Mouse (Mus musculus) limb, embryonic 15.5 days (tissue): Measurements from ENCODE around the gene Nrg4. TPM values are rescaled to one million over a fixed set of nuclear protein-coding genes. Genes with fewer than 3 reads are reported as not detected.

Source experiments
- ATAC-seq: fragments of 200-750 bp; cut with Nextera tagmentation; 2 replicates; pipeline ENCODE4 v1.8.0; 2017; ENCODE audit warnings: low read depth, moderate TSS enrichment; ENCODE audit not compliant: insufficient number of reproducible peaks, low FRiP score, low TSS enrichment
- H3K27ac ChIP-seq: fragments of 300-500 bp; sonication (generic); 2 replicates; pipeline ENCODE4 v1.5.1; 2015; ENCODE audit warnings: moderate library complexity, mild to moderate bottlenecking, inconsistent platforms
- H3K27me3 ChIP-seq: fragments of 300-500 bp; sonication (generic); 2 replicates; pipeline ENCODE4 v1.6.1; 2015; ENCODE audit warnings: inconsistent platforms
- H3K36me3 ChIP-seq: fragments of 300-500 bp; sonication (generic); 2 replicates; pipeline ENCODE4 v1.6.1; 2015; ENCODE audit warnings: inconsistent platforms
- H3K4me1 ChIP-seq: fragments of 300-500 bp; sonication (generic); 2 replicates; pipeline ENCODE4 v1.6.1; 2015; ENCODE audit warnings: inconsistent platforms
- H3K4me2 ChIP-seq: fragments of 300-500 bp; sonication (generic); 2 replicates; pipeline ENCODE4 v1.6.1; 2015; ENCODE audit warnings: mild to moderate bottlenecking, inconsistent platforms
- H3K4me3 ChIP-seq: fragments of 300-500 bp; sonication (generic); 2 replicates; pipeline ENCODE4 v1.5.1; 2015; ENCODE audit warnings: mild to moderate bottlenecking, inconsistent platforms
- H3K9ac ChIP-seq: fragments of 300-500 bp; sonication (generic); 2 replicates; pipeline ENCODE4 v1.6.1; 2015; ENCODE audit warnings: inconsistent platforms
- H3K9me3 ChIP-seq: fragments of 300-500 bp; sonication (generic); 2 replicates; pipeline ENCODE4 v1.6.1; 2016; ENCODE audit warnings: inconsistent platforms
- WGBS: fragments of 180-500 bp; shearing (Covaris S2); methylation state at CpG from one replicate; pipeline ENCODE4 v1.1.7; 2015; 5-methylcytosine and 5-hydroxymethylcytosine counted together
- polyA plus RNA-seq: library from polyadenylated mRNA; unstranded; fragments of >200 nt; fragmentation: Nextera tagmentation; extraction: Ambion mirVana; gene quantifications from 2 replicates; pipeline ENCODE4 v1.2.1, GENCODE M21; 2015

Gene Nrg4
- polyA plus RNA-seq, 1 experiment from 2014 or later: 2.1 TPM

DNA sequence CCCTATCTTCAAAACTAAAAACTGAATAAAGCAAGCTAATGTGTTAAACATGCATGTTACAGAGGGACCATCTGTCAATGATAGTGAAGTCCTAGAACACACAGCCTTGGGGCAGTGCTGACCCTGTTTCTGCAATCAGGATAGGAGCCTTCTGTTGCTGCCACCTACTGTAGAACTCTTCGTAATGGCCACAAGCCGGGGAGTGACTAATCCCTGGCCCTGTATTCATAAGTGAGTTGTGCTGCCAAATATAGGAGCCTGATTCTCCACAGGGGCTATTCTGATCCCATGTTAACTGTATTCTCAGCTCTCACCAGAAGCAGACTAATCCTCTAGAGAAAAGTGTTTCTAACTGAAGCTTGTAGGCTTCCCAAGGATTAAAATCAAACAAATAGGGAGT is 127.3 kb downstream of the Nrg4 start:
- ATAC-seq: no peak

GRCm38 (mm10) chr9:55198260-55198659 is 128.4 kb downstream of the Nrg4 start:
- no peaks in the 10 kb centered on the region for H3K27me3 ChIP-seq

More for the DNA sequence above, 127.3 kb downstream of the Nrg4 start:
- Histone ChIP-seq H3K9ac (no peak overlapping the region), H3K27ac (no peak overlapping the region), H3K36me3 (peaks cover 8% of the 10 kb centered on the region; the same call in 1 of the 2 replicates), H3K4me1 (no peaks in the 10 kb centered on the region), H3K9me3 (no peaks in the 10 kb centered on the region), H3K4me2 (no peak overlapping the region), H3K4me3 (no peak overlapping the region), H3K27me3 (no peaks in the 10 kb centered on the region)
- WGBS: 76% methylated on average over 2 of the region's 2 CpGs

GRCm38 (mm10) chr9:55195876-55196275 is 130.8 kb downstream of the Nrg4 start:
- ATAC-seq: no peak
- H3K9me3 ChIP-seq: no peaks in the 10 kb centered on the region
- H3K4me3 ChIP-seq: no peak overlapping the region
- WGBS: 92% methylated on average over 3 of the region's 3 CpGs
- no peak overlapping the region for H3K27ac ChIP-seq
- no peak overlapping the region for H3K4me2 ChIP-seq
- no peaks in the 10 kb centered on the region for H3K27me3 ChIP-seq
- H3K36me3 ChIP-seq: peaks cover 16% of the 10 kb centered on the region; the same call in 1 of the 2 replicates
- no peaks in the 10 kb centered on the region for H3K4me1 ChIP-seq
- H3K9ac ChIP-seq: no peak overlapping the region

More at GRCm38 (mm10) chr9:55198260-55198659, 128.4 kb downstream of the Nrg4 start:
- H3K4me2 ChIP-seq: no peak overlapping the region
- H3K4me1 ChIP-seq: no peaks in the 10 kb centered on the region
- no peak overlapping the region for H3K4me3 ChIP-seq
- 92% methylated on average over 1 of the region's 1 CpGs for WGBS
- no peak overlapping the region for H3K9ac ChIP-seq
- peaks cover 7% of the 10 kb centered on the region; the same call in 1 of the 2 replicates for H3K36me3 ChIP-seq
- no peak for ATAC-seq
- H3K9me3 ChIP-seq: no peaks in the 10 kb centered on the region
- H3K27ac ChIP-seq: no peak overlapping the region

DNA sequence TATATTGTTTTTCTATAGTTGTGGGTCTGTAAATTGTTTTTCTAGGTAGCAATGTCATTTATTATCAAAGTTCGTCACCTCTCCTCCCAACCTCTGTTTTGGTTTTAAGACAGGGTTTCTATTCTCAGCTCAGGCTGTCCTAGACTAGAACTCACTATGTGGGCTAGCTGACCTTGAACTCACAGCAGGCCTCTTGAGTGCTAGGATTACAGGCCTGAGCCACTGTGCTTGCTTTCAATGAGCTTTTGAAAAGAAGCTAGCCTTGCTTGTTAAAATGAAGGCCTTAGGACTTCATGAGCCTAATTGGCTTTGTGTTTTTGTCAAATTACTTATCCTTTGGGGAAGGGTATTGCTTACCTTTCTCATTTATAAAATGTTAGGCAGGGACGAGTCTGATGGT is 152.4 kb downstream of the Nrg4 start:
- H3K27me3 ChIP-seq: no peaks in the 10 kb centered on the region
- 68% methylated on average over 2 of the region's 2 CpGs for WGBS

GRCm38 (mm10) chr9:55172195-55172685 is 154.4 kb downstream of the Nrg4 start:
- H3K27me3 ChIP-seq: no peaks in the 10 kb centered on the region
- 98% methylated on average over 1 of the region's 1 CpGs for WGBS
- no peak overlapping the region for H3K4me2 ChIP-seq
- no peaks in the 10 kb centered on the region for H3K36me3 ChIP-seq
- no peak for ATAC-seq
- no peaks in the 10 kb centered on the region for H3K4me1 ChIP-seq
- no peak overlapping the region for H3K27ac ChIP-seq
- H3K4me3 ChIP-seq: no peak overlapping the region
- H3K9ac ChIP-seq: no peak overlapping the region
- H3K9me3 ChIP-seq: no peaks in the 10 kb centered on the region

More for the DNA sequence above, 152.4 kb downstream of the Nrg4 start:
- Histone ChIP-seq H3K27ac (no peak overlapping the region), H3K4me3 (no peak overlapping the region), H3K9ac (no peak overlapping the region), H3K4me2 (no peak overlapping the region), H3K36me3 (no peaks in the 10 kb centered on the region), H3K9me3 (no peaks in the 10 kb centered on the region), H3K4me1 (no peaks in the 10 kb centered on the region)
- no peak for ATAC-seq

DNA sequence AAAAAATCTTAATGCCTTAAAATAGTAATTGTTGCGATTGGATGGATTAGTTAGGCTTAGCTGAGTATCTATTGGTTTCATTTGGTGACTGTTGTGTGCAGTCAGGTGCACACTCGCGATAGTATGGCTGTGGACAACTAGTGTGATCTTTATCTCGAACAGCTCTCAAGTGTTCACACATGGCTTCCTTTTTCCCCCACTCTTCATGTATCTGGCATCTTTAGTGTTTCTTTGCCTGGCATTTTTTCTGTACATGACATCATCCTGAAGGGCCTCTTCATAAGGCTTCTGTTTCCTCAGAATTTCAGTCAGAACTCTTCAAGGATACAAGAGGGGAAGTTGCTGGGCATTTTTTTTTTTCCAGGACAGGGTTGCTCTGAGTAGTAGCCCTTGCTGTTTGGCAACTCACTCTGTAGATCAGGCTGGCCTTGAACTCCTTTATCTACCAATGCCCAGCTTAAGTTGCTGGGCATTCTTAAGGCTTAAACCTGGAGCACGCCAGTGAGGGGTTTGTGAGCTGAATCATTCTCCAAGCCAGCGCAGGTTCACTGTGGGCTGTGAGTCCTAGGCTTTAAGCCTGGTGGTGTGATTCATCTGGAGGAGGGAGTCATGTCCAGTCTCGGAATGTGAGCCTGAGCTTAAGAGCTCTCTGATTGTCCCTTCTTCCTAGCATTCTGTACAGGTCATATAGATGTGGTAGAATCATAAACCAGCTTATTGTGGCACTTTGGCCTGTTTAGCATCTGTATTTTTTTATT is 155.8 kb downstream of the Nrg4 start:
- no peaks in the 10 kb centered on the region for H3K9me3 ChIP-seq
- H3K27ac ChIP-seq: no peak overlapping the region
- no peak overlapping the region for H3K4me3 ChIP-seq
- H3K36me3 ChIP-seq: no peaks in the 10 kb centered on the region
- no peaks in the 10 kb centered on the region for H3K27me3 ChIP-seq
- ATAC-seq: no peak
- no peaks in the 10 kb centered on the region for H3K4me1 ChIP-seq
- WGBS: 85% methylated on average over 7 of the region's 7 CpGs
- H3K4me2 ChIP-seq: no peak overlapping the region
- H3K9ac ChIP-seq: no peak overlapping the region

Other genes starting within 250 kb of the Nrg4 start
- 29.7 and 34.5 TPM in 2 replicates for gene Ube2q2, start 178.0 kb downstream of the Nrg4 start, polyA plus RNA-seq
- 46.3 and 48.2 TPM in 2 replicates for gene Fbxo22, start 117.9 kb downstream of the Nrg4 start, polyA plus RNA-seq
- 0.65 and 0.90 TPM in 2 replicates for gene Tmem266, start 69 bp upstream of the Nrg4 start, polyA plus RNA-seq
- 188 and 191 TPM in 2 replicates for gene Etfa, start 185.4 kb upstream of the Nrg4 start, polyA plus RNA-seq
- 0.19 and 0.45 TPM in 2 replicates for gene Isl2, start 211.8 kb upstream of the Nrg4 start, polyA plus RNA-seq